Comparison of ENCODE assay signal across 8 mouse cellular contexts in genomic region chr14:55014991-55015766, GRCm38 (mm10). TPM values are rescaled to one million over a fixed set of nuclear protein-coding genes. Genes with fewer than 3 reads are reported as not detected.
DNase-seq lines count a peak whose midpoint lies in the region; ATAC-seq lines count a peak whose summit lies in the region.

Ngdn (plus strand) TSS chr14:55015454.

- peak; percentile 91 for ATAC-seq in megakaryocyte progenitor cell, adult 5-6 weeks (replicated peaks; ENCODE audit: poor library complexity)

- DNase-seq in adipocyte (ENCODE audit: low spot score) = peak; percentile 97
- DNase-seq in embryo, embryonic 10 days (ENCODE audit: low spot score) = peak; percentile 99
- DNase-seq in gastrocnemius, postnatal 10 days = peak; percentile 94
- peak; percentile 99 for DNase-seq in induced T-regulatory cell, adult 2 months (ENCODE audit: low read depth)
- peak; percentile 100 for DNase-seq in left cerebral cortex, adult 9 months (ENCODE audit: low spot score in 2 of 2)
- DNase-seq in right cerebral cortex, postnatal 14 days = peak; percentile 97
- peak; percentile 98 for DNase-seq in urinary bladder, postnatal 36 days (ENCODE audit: low spot score in 2 of 2)

RNA-seq across cellular contexts. Expression of gene Ngdn, which starts in this region (rescaled TPM):
- total RNA-seq in gastrocnemius, postnatal 10 days (2021) = 10 to 100 TPM; 22.4 to 24.1 TPM
- total RNA-seq in megakaryocyte progenitor cell, adult 5-6 weeks (2015) = 57.0 and 72.1 TPM in 2 replicates
- 58.4 and 63.3 TPM in 2 replicates for total RNA-seq in megakaryocyte progenitor cell, adult 5-6 weeks (2017)

Comparison
In these comparisons a context has a peak if more than half of its experiments do, and no peak if none do; other contexts are left out.
1. Peak in every context shown above with its lines: DNase-seq and ATAC-seq.